Mouse (Mus musculus) midbrain, embryonic 14.5 days (tissue): ENCODE measurements around the gene Otop1. TPM values are rescaled to one million over a fixed set of nuclear protein-coding genes. Genes with fewer than 3 reads are reported as not detected.

Experiments
- polyA plus RNA-seq: library from polyadenylated mRNA; unstranded; fragments of >200 nt; fragmentation: Nextera tagmentation; extraction: Ambion mirVana; gene quantifications from 2 replicates; pipeline ENCODE4 v1.2.1, GENCODE M21; 2014

Otop1 gene
- polyA plus RNA-seq, 1 experiment from 2014 or later = not detected

Other genes starting within 250 kb of the Otop1 start
- 29.5 and 33.2 TPM in 2 replicates for gene Stx18, start 237.2 kb upstream of the Otop1 start, polyA plus RNA-seq
- 280 and 671 TPM in 2 replicates for gene Nsg1, start 116.1 kb upstream of the Otop1 start, polyA plus RNA-seq
- gene Zbtb49, start 55.5 kb upstream of the Otop1 start, polyA plus RNA-seq = 18.8 and 24.6 TPM in 2 replicates
- gene Lyar, start 55.5 kb upstream of the Otop1 start, polyA plus RNA-seq = 37.7 and 41.9 TPM in 2 replicates
- 114 and 120 TPM in 2 replicates for gene Tmem128, start 15.8 kb upstream of the Otop1 start, polyA plus RNA-seq
- 0.21 and 0.57 TPM in 2 replicates for gene Drd5, start 43.4 kb downstream of the Otop1 start, polyA plus RNA-seq
- gene Slc2a9, start 227.2 kb downstream of the Otop1 start, polyA plus RNA-seq = 0.28 and 0.40 TPM in 2 replicates